Mouse (Mus musculus) erythroblast, embryonic 14.5 days (primary cell): ENCODE results near the gene H3f3a. TPM values are rescaled to one million over a fixed set of nuclear protein-coding genes. Genes with fewer than 3 reads are reported as not detected.

Experiments
- H3K27me3 ChIP-seq: 2 replicates; pipeline ENCODE4 v1.6.1; 2012; ENCODE audit warnings: inconsistent platforms; ENCODE audit not compliant: control insufficient read depth
- H3K36me3 ChIP-seq: 2 replicates; pipeline ENCODE4 v1.6.1; 2012; ENCODE audit warnings: mild to moderate bottlenecking, inconsistent platforms; ENCODE audit not compliant: control insufficient read depth
- H3K4me1 ChIP-seq: 2 replicates; pipeline ENCODE4 v1.6.1; 2012; ENCODE audit warnings: inconsistent platforms; ENCODE audit not compliant: control insufficient read depth
- H3K4me3 ChIP-seq: replicated peaks from 2 replicates; pipeline ENCODE3; 2012; ENCODE audit warnings: moderate library complexity, mild to moderate bottlenecking, inconsistent platforms
- H3K9me3 ChIP-seq: 2 replicates; pipeline ENCODE4 v1.6.1; 2012; ENCODE audit warnings: low read length, inconsistent platforms, mixed read lengths; ENCODE audit not compliant: control insufficient read depth
- GATA1 ChIP-seq: IDR thresholded peaks from 2 replicates; pipeline ENCODE4 v1.6.1; 2012; ENCODE audit warnings: low read length, inconsistent platforms, mixed read lengths
- TAL1 ChIP-seq: IDR thresholded peaks from 3 replicates; pipeline ENCODE4 v1.6.1; 2012; ENCODE audit warnings: low read length, inconsistent platforms, mixed read lengths
- polyA plus RNA-seq: library from polyadenylated mRNA; stranded (reverse); fragments of >175 nt; gene quantifications from 2 replicates; pipeline ENCODE4 v1.2.3, GENCODE M21; 2012

The H3f3a gene
- polyA plus RNA-seq, 1 experiment: 750 TPM

DNA sequence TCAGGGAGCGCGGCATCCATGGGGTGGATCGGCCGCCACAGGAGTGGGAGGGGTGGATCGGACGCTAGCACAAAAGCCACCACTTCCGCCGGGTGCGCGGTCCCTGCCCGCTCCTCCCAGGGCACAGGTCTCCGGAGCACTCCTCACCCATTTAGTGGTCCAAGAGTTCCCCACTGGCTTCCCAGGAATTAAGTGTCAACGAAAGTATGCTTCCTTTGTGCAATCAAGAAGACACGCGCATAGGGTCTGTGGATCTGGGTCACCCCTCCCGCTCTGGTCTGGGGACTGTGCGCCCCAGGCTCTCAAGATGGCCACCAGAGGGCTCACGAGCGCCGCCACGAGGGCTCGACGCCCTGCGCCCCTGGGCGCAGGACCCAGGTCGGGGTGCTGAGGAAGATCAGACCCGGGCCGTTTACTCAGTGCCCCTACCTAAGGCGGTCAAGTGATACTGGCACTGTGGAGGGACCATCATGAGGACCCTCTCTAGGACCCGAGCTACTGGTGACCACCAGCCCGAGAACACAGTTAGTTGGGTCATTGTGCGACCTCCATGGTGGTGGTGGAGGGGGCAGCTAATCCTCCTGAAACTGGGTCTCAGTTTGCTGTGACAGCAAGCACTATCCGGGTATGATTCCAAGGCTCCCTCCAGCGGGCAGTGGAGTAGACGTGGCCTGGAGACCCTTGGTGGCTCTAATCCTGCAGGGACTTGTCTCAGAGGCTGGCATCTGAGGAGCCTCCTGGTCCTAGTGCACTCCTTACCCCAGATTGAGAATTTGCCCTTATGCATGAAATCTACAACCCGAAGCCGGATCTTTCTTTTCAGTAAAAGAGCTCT lies 45.2 kb downstream of the H3f3a start:
- H3K27me3 ChIP-seq: peaks cover 45% of the 10 kb centered on the region
- peak overlapping the region; percentile 68 for H3K4me3 ChIP-seq
- no peaks in the 10 kb centered on the region for H3K36me3 ChIP-seq
- peaks cover 29% of the 10 kb centered on the region for H3K4me1 ChIP-seq
- TF ChIP-seq TAL1 (no peak), GATA1 (no peak)
- H3K9me3 ChIP-seq: no peaks in the 10 kb centered on the region

GRCm38 (mm10) chr1:180767541-180768333 lies 46.0 kb downstream of the H3f3a start:
- H3K36me3 ChIP-seq: no peaks in the 10 kb centered on the region
- H3K9me3 ChIP-seq: no peaks in the 10 kb centered on the region
- no peak for TF ChIP-seq TAL1
- TF ChIP-seq GATA1: no peak
- H3K27me3 ChIP-seq: peaks cover 53% of the 10 kb centered on the region
- peaks cover 31% of the 10 kb centered on the region for H3K4me1 ChIP-seq
- H3K4me3 ChIP-seq: peak overlapping the region; percentile 68

GRCm38 (mm10) chr1:180766557-180766956 lies 47.2 kb downstream of the H3f3a start:
- H3K4me1 ChIP-seq: peaks cover 26% of the 10 kb centered on the region
- TF ChIP-seq TAL1 (no peak), GATA1 (no peak)
- H3K9me3 ChIP-seq: no peaks in the 10 kb centered on the region
- H3K4me3 ChIP-seq: no peak overlapping the region
- no peaks in the 10 kb centered on the region for H3K36me3 ChIP-seq
- H3K27me3 ChIP-seq: peaks cover 62% of the 10 kb centered on the region

GRCm38 (mm10) chr1:180765393-180765792 lies 48.4 kb downstream of the H3f3a start:
- Histone ChIP-seq H3K27me3 (peaks cover 62% of the 10 kb centered on the region), H3K36me3 (no peaks in the 10 kb centered on the region), H3K4me1 (peaks cover 21% of the 10 kb centered on the region), H3K9me3 (no peaks in the 10 kb centered on the region), H3K4me3 (no peak overlapping the region)
- no peak for TF ChIP-seq GATA1
- TF ChIP-seq TAL1: no peak

GRCm38 (mm10) chr1:180763828-180764227 lies 49.9 kb downstream of the H3f3a start:
- H3K4me1 ChIP-seq: peaks cover 20% of the 10 kb centered on the region
- H3K9me3 ChIP-seq: no peaks in the 10 kb centered on the region
- H3K4me3 ChIP-seq: no peak overlapping the region
- H3K27me3 ChIP-seq: peaks cover 52% of the 10 kb centered on the region
- TF ChIP-seq GATA1: no peak
- TF ChIP-seq TAL1: no peak
- no peaks in the 10 kb centered on the region for H3K36me3 ChIP-seq

- Histone ChIP-seq H3K36me3 (no peaks in the 10 kb centered on the region), H3K9me3 (no peaks in the 10 kb centered on the region), H3K4me1 (peaks cover 15% of the 10 kb centered on the region), H3K4me3 (no peak overlapping the region), H3K27me3 (peaks cover 47% of the 10 kb centered on the region)
- TF ChIP-seq GATA1: no peak
- no peak for TF ChIP-seq TAL1
Measured at GRCm38 (mm10) chr1:180763307-180763706, 50.4 kb downstream of the H3f3a start.

DNA sequence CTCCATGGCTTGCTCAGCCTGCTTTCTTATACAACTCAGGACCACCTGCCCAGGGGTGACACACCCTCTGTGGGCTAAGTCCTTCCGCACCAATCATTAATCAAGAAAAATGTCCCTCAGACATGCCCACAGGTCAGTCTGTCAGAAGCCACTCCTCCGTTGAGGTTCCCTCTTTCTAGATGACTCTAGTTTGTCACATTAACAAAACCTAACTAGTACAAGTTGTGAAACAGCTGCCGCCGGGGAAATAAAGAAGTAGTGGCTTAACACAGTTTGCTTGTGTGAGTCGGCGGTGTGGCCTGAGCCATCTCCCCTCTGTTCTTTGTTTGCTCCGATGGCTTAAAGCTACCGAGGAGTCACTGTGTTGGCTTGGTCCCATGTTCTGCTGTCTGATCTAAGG lies 51.1 kb downstream of the H3f3a start:
- Histone ChIP-seq H3K4me1 (peaks cover 9% of the 10 kb centered on the region), H3K27me3 (peaks cover 41% of the 10 kb centered on the region), H3K36me3 (no peaks in the 10 kb centered on the region), H3K9me3 (no peaks in the 10 kb centered on the region), H3K4me3 (no peak overlapping the region)
- TF ChIP-seq TAL1: no peak
- TF ChIP-seq GATA1: no peak

GRCm38 (mm10) chr1:180762180-180762579 lies 51.6 kb downstream of the H3f3a start:
- no peak overlapping the region for H3K4me3 ChIP-seq
- H3K36me3 ChIP-seq: no peaks in the 10 kb centered on the region
- H3K27me3 ChIP-seq: peaks cover 36% of the 10 kb centered on the region
- no peaks in the 10 kb centered on the region for H3K9me3 ChIP-seq
- peaks cover 5% of the 10 kb centered on the region for H3K4me1 ChIP-seq
- no peak for TF ChIP-seq TAL1
- TF ChIP-seq GATA1: no peak

DNA sequence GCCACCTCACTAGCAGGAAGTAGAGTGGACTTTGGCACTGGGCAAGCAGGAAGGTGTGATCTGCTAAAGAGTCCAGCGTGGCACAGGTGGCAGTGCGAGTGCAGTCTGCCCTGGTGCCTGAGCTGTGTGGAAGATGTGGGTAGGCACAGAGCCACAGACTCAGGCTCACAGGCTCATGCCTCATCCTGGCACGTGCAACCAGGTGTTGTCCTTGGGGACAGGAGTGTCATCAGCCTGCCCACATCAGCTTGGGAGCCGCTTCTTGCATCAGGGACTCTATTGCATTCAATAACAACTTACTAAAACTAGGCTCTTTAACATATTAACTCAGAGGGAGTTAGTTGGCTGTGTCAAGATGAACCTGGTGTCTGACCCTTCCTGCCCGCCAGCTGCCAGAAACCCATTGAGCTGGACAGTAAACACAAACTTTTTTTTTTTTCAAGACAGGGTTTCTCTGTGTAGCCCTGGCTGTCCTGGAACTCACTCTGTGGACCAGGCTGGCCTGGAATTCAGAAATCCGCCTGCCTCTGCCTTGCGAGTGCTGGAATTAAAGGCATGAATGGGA lies 55.7 kb downstream of the H3f3a start:
- H3K4me3 ChIP-seq: no peak overlapping the region
- no peak for TF ChIP-seq GATA1
- TF ChIP-seq TAL1: no peak

More for the DNA sequence above, 55.7 kb downstream of the H3f3a start:
- no peaks in the 10 kb centered on the region for H3K4me1 ChIP-seq
- peaks cover 20% of the 10 kb centered on the region for H3K36me3 ChIP-seq
- H3K27me3 ChIP-seq: peaks cover 12% of the 10 kb centered on the region
- H3K9me3 ChIP-seq: no peaks in the 10 kb centered on the region
